Mouse (Mus musculus) thymus, postnatal 14 days (tissue): ENCODE results near the gene Galnt18.

ENCODE experiments used
- DNase-seq: peaks from one replicate; pipeline ENCODE4 v3.0.0; 2021

The Galnt18 gene

GRCm38 (mm10) chr7:111626232-111626631, 153.5 kb downstream of the Galnt18 start:
- no peak for DNase-seq

DNA sequence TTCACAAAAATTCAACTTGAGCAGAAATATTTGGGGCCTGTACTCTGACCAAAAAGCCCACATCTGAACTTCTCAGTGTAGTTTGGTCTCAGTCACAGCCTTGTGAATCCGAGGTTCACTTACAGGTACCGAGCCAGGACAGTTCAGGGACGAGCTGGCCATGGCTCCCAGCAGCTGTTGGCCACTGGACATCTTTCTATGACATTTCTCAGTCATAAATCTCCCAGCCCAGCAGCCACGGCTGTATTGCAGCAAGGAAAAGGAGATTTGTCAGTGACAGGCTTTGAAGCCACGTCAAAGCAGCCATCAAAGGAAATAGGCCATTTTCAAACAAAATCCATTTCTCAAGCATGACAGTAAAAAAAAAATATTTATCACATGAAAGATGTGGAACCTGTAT, 154.0 kb downstream of the Galnt18 start:
- no peak for DNase-seq

DNA sequence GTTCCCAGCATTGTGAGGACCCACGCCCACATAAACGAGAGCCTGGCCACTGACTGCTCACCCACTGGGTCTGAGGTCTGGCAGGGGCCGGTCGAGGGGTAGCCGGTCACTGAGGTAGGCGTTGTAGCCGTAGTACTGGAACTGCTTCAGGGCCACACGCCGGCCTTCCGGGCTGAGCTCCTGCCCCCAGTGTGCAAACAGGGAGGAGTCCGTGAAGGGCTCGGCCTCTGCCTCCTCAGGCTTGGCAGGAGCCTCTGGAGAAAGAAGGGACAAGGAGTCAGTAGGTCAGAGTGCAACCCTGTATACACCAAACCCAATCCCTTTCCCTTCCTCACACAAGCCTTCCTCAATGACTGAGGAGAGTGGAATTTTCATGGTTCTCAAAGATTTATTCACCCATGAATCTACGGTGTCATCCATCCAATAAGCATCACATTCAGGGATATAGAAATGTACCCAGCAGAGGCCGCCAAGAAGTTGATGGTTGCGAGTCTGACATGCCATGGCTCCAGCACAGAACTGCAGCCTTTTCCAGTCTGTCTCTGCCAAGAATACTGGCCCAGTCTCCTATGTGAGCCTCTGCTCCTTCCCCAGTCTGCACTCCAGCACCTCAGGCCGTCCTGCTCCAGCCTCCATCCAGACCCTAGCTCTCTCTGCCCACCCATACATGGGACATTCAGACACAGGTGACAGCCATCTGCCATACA, 163.4 kb downstream of the Galnt18 start:
- DNase-seq: no peak

GRCm38 (mm10) chr7:111614471-111614870, 165.3 kb downstream of the Galnt18 start:
- no peak for DNase-seq

DNA sequence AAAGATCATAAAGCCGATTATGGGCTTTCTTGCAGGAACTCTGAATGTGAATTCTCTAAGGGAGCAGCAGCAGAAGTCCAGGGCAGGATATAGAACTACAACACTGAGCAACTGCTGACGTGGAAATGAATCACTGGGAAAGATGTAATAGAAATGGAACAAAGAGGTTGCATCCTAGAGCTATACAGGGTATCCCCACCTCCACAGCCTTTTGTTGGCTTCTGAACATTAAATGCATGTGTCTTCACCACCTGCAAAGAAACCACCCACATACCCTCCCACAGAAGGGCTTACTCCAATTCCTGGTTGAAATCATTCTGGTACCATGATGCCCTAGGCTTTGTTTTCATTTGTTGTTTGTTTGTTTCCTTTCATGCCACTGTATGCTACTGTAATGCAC, 172.3 kb downstream of the Galnt18 start:
- DNase-seq: no peak

GRCm38 (mm10) chr7:111606091-111606490, 173.7 kb downstream of the Galnt18 start:
- no peak for DNase-seq

DNA sequence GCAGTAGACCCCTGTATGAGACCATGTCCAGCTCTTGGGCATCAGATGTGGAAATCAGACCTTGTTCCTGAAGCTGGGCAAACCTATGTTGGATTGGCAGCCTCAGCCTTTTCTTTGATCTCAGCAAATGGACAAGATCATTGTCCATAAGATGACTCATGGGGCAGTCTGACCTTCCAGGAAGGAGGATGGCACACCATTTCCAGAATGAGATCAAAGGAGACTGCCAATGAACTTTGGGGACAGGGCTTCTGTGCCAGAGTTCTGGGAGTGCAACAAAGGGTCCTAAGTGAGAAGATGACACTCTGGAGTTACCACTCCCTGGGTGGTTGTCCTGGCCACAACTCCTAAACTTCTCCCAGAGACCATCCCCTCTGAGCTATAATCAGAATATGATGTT, 174.1 kb downstream of the Galnt18 start:
- no peak for DNase-seq

DNA sequence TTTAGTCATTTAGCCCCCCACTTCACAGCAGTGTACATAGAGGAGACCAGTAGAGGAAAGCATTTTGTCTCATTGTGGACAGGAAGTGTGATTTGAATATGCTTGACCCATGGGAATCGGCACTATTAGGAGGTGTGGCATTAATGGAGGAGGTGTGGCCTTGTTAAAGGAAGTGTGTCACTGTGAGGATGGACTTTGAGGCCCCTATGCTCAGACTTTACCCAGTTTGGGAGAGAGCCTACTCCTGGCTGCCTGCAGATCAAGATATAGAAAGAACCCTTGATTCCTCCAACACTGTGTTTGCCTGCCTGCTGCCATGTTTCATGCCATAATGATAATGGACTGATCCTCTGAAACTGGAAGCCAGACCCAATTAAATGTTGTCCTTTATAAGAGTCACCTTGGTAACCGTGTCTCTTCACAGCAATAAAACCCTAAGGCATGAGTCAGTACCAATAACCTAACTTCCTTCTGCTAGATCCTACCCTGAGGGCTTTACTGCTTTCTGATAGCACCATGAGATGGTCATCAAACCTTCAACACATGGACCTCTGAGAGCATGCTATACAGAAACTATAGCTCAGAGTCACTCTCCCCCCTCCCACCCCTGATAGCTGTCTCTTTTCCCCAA, 175.1 kb downstream of the Galnt18 start:
- no peak for DNase-seq

DNA sequence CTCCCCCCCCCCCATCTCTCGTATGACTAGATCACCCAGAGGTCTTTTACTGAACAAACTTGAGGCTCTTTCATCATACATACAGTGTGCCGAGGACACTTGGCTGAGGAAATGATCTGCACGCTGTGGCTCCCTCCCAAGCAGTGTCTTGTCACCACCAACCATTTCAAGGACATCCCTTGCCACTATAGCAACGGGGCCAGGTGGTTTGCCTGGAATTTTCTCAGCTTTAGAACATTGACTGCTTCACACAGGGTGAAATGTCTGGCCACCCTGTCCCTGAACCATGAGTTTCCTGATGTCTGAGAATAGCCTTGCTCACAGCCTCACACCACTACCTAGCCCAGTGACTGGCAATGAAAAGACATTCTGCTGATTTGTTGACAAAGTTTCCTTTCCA, 176.6 kb downstream of the Galnt18 start:
- no peak for DNase-seq

GRCm38 (mm10) chr7:111601339-111602067, 178.3 kb downstream of the Galnt18 start:
- no peak for DNase-seq

- DNase-seq: no peak
Measured at GRCm38 (mm10) chr7:111600756-111601155, 179.0 kb downstream of the Galnt18 start.

- DNase-seq: no peak
Measured at GRCm38 (mm10) chr7:111593680-111594079, 186.1 kb downstream of the Galnt18 start.

DNA sequence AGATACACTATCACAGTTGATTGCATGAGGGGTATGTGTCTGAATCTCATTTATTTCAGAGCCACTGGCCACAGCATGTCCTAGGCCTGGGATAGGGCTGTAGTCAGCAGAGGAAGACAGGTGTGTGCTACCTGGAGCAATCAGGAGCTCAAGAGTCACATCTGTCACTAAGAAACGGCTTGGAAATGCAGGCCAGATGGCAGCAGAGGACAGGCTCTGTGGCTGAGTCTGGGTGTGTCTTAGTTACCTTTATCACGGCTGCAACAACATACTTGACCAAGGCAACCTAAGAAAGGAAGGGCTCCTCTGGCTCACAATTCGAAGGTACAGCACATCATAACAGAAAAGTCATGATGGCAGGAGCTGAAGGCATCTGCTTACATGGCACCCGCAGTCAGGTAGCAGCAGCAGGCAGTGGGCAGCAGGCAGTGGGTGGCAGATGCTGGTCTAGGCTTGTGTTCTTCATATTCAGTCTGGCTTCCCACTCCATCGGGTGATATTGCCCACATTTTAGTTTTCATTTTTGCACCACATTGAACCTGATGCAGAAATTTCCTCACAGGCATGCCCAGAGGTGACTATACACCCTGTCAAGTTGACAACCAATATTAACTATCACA, 190.2 kb downstream of the Galnt18 start:
- no peak for DNase-seq

- no peak for DNase-seq
Measured at GRCm38 (mm10) chr7:111588291-111588781, 191.4 kb downstream of the Galnt18 start.

DNA sequence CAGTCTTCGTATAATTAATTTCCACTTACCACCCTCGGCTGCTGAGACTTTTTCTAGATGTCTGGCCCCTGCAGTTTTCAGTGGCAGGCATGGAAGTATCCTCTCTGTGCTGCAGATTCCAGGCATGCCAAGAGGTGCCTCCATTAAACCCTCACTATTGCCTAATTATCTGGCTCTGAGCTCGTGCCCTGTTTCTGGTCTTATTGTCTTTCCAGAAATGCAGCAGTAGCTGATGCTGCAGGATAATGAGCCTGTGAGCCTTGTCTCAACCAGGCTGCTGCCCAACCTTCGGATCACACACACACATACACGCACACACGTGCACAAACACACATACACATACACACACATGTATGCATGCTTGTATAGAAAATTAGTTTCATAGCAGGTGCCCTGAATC, 199.2 kb downstream of the Galnt18 start:
- DNase-seq: no peak

- no peak for DNase-seq
Measured at GRCm38 (mm10) chr7:111575096-111575495, 204.7 kb downstream of the Galnt18 start.

DNA sequence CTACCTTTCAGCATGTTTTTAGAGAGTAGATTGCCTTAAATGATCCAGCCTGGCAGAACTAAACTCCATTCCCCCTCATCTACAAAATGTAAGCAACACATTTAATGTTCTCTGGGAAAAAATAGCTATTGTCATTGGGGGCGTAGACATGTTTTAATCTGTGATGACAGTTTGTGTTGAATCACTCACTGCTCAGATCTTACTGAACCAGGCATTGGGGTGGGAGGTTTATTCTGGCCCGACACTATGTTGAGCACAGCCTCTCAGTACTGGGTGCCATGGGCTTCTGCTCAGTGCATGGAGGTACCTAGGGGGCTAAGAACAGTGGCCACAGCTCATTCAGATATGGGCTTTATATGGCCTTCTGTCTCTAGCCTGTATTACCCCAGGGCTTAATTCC, 207.4 kb downstream of the Galnt18 start:
- DNase-seq: no peak

DNA sequence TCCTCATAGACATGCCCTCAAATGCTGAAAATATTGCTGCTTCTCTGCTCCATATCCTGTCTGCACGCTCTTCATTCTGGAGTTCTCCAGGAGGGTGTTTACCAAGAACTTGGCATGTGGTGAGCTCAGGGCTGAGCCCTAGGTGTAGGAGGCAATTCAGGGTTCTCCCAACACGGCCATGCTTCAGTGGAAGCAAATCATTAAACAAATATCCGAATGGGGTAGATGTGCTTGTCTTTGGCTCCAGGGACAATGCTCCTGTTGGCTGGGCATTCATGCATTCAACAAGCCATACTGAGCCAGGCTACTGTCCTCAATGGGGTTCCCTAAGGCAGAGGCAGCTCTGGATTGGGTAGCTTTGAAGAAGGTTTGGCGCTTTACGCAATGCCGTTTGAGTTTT, 212.9 kb downstream of the Galnt18 start:
- no peak for DNase-seq

DNA sequence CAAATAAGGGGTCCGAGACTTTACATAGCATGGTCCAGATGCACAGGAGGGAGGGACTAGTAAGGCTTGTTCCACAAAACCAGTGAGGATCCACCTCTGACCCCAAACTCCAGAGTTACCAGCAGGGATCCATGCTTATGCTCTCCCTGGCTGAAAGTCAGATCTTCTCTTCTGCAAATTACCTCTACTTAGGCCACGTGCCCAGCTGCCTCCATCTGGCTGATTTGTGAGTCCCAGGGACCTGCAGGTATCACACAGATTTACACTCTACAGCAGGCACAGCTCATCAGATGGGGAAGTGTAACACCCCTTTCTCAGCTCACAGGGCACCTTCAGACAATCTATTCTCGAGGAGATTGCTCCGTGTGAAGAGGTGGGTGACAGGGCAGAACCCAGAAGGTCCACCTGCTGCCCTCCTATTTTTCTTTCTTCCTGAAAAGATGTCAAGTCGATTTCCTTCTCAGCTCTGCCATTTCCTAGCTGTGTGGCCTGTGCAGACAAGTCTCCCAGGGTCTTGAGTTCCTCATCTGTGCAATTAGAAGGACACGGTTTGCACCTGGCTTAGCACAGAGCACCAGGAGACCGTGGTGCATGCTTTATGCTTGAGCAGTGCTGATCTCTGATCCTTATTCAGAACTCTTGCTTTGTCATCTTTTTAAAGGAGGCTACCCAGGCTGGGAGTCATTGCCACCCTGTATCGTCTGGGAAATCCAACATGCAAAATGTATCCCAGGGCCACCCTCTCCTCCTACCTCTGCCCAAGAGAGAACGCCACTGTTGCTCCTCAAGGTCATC, 216.3 kb downstream of the Galnt18 start:
- DNase-seq: no peak

DNA sequence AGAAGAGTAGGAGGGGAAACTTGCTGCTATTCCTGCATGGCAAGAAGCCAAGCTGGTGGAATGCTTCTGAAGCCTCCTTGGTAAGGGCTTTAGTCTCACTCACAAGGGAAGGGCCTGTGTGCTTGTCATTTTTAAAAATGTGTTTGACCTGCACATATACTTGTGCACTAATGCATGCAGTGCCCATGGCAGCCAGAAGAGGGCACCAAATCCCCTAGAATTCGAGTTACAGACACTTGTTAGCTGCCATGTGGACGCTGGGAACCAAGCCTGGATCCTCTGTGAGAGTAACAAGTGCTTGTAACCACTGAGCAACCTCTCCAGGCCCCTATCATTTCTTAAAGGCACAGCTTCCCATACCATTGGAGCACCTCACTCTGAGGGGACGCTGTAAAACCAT, 219.7 kb downstream of the Galnt18 start:
- DNase-seq: no peak

GRCm38 (mm10) chr7:111559011-111559410, 220.8 kb downstream of the Galnt18 start:
- no peak for DNase-seq

GRCm38 (mm10) chr7:111550987-111551386, 228.8 kb downstream of the Galnt18 start:
- DNase-seq: no peak

- DNase-seq: no peak
Measured at GRCm38 (mm10) chr7:111547069-111547468, 232.7 kb downstream of the Galnt18 start.
